Mouse (Mus musculus) CD4-positive, CD25-positive, alpha-beta regulatory T cell, adult 4 months (primary cell): ENCODE data around the gene Rpl3. TPM values are rescaled to one million over a fixed set of nuclear protein-coding genes. Genes with fewer than 3 reads are reported as not detected.
A peak's percentile ranks its signal among the peaks of the same experiment; 100 is the strongest.
"Not testable (repeated sequence)": the region's sequence is repeated elsewhere in the genome, so short reads cannot be mapped to it uniquely, and the experiment has no call there.

Experiments used
- ATAC-seq: one replicate; pipeline ENCODE4 v1.8.0; 2017
- polyA plus RNA-seq, 2 experiments: library from polyadenylated mRNA; unstranded; fragments of 100-300 nt; shearing (Covaris generic); gene quantifications; one replicate each; pipeline ENCODE4 v1.2.1; 2017

Gene Rpl3
- polyA plus RNA-seq = 1,000 to 10,000 TPM; 3,782 to 4,433 TPM

- ATAC-seq = peak; percentile 68
These were observed at the start of gene Rpl3, which contains the start of gene Syngr1 for GRCm38 (mm10) chr15:80091121-80091955. Rpl3 (minus strand) TSS chr15:80091868. Syngr1 (plus strand) TSS chr15:80091334.

GRCm38 (mm10) chr15:80140878-80141277, 49.2 kb upstream of the Rpl3 start:
- ATAC-seq = no peak

GRCm38 (mm10) chr15:80140302-80140701, 48.6 kb upstream of the Rpl3 start:
- no peak for ATAC-seq

GRCm38 (mm10) chr15:80137945-80138791, 46.5 kb upstream of the Rpl3 start:
- no peak for ATAC-seq

GRCm38 (mm10) chr15:80136645-80137044, 45.0 kb upstream of the Rpl3 start:
- ATAC-seq = no peak

- ATAC-seq = no peak
These were observed 43.8 kb upstream of the Rpl3 start for GRCm38 (mm10) chr15:80135499-80135898.

GRCm38 (mm10) chr15:80134450-80134847, 42.8 kb upstream of the Rpl3 start:
- no peak for ATAC-seq

- peak; percentile 9 for ATAC-seq
These were observed 42.2 kb upstream of the Rpl3 start for GRCm38 (mm10) chr15:80133682-80134449.

GRCm38 (mm10) chr15:80132993-80133586, 41.4 kb upstream of the Rpl3 start, which contains the start of gene Tab1:
Tab1 (plus strand) TSS chr15:80133127.
- peak; percentile 93 for ATAC-seq

- ATAC-seq = no peak
These were observed 40.8 kb upstream of the Rpl3 start for GRCm38 (mm10) chr15:80132452-80132851.

GRCm38 (mm10) chr15:80131421-80131820, 39.8 kb upstream of the Rpl3 start:
- no peak for ATAC-seq

GRCm38 (mm10) chr15:80130689-80131088, 39.0 kb upstream of the Rpl3 start:
- ATAC-seq = no peak

- no peak for ATAC-seq
These were observed 38.3 kb upstream of the Rpl3 start for GRCm38 (mm10) chr15:80129982-80130381.

- no peak for ATAC-seq
These were observed 35.5 kb upstream of the Rpl3 start for GRCm38 (mm10) chr15:80127191-80127590.

- no peak for ATAC-seq
These were observed 33.0 kb upstream of the Rpl3 start for GRCm38 (mm10) chr15:80124651-80125050.

- ATAC-seq = not testable (repeated sequence)
These were observed 30.8 kb upstream of the Rpl3 start for GRCm38 (mm10) chr15:80122431-80122830.

- ATAC-seq = no peak
These were observed 30.2 kb upstream of the Rpl3 start for GRCm38 (mm10) chr15:80121721-80122325.

GRCm38 (mm10) chr15:80119076-80119475, 27.4 kb upstream of the Rpl3 start:
- ATAC-seq = no peak

GRCm38 (mm10) chr15:80117154-80117553, 25.5 kb upstream of the Rpl3 start:
- ATAC-seq = no peak

GRCm38 (mm10) chr15:80115866-80116794, 24.5 kb upstream of the Rpl3 start:
- ATAC-seq = no peak

- no peak for ATAC-seq
These were observed 23.6 kb upstream of the Rpl3 start for GRCm38 (mm10) chr15:80115256-80115655.
